Mouse (Mus musculus): Measurements from ENCODE around the gene Gm8220.
"Not testable (repeated sequence)": the region's sequence is repeated elsewhere in the genome, so short reads cannot be mapped to it uniquely, and the experiment has no call there.

Gene Gm8220

DNA sequence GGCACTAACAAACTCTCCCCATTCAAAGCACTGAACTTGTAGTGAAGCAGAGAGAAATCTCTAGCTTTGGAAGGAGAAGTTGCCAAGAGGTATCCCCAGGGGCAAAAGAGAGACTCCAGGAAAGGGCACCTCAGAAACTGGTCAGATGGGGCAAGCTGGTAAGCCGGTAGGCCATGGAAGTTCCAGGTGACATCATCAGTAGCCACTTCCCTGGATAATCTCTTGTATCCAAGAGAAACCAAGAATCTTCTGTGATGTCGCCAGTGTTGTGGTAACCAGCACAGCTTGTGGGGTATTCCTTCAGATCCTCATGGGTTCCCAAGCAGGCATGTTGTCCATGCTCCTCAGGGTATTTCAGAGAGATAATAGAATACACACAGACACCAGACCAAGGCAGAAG, at the start of gene Gm8220:
Gene Gm8220 (plus strand): TSS at position 301 of the 400 bp plus-strand sequence.
- not testable (repeated sequence) for DNase-seq

DNA sequence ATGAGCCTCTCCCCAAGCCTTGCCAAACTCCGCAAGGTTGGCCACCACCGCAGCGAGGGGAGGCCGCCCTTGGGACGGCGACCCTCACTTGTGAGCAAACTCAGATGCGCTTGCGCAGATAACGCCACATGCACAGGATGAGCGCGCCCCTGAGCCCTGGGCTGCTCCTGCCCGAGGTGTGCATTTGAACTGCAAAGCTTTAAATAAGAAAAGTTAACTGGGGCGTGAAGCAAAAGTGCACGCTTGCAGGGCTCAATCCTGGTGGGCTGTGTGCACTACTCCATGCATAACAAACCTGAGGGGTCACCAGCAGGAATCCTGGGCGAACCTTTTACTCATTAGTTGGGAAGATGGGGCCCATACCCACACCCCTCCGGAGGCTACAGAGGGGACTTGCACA, 37.3 kb upstream of the Gm8220 start:
- DNase-seq: no peak

DNA sequence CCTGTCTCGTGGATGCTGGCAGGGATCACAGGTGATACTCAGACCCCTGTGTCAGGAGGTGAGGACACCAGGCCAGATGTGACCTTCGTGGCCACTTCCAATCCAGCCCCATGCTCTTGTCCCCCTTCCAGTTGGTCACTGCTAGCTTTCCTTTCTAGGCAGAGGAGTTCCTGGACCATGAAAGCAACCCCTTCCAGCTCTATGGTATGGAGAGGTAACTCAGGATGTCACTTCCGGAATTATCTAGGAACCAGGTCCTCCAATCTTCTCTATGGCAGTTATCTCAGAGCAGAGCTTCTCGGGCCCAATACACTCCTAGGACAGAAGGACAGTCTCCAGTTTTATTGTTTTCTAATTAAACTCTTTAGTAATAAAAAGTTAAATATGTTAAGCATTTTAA, 26.7 kb downstream of the Gm8220 start:
- not testable (repeated sequence) for DNase-seq

DNA sequence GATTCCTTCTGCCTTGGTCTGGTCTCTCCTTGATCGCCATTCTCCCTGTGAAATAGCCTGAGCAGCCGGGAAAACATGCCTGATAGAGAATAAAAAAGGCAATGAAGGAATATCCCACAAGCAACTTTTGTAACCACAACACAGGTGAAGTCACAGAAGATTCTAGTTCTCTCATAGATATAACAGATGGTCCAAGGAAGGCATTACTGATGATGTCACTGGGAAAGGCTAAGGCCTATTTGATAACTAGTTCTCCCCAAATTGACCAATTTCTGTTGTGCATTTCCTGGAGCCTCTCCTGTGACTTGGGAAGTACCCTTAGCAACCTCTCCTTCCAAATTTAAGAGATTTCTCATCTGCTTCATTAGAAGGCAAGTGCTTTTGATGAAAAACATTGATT, 53.1 kb downstream of the Gm8220 start, which contains the start of gene Gm5930:
Gene Gm5930 (minus strand): TSS at position 101 of the 400 bp plus-strand sequence.
- DNase-seq: not testable (repeated sequence)
